Mouse (Mus musculus): ENCODE results near the gene Ttc39b.

GRCm38 (mm10) chr4:83269614-83270013 lies 54.4 kb downstream of the Ttc39b start:
- no peak for TF ChIP-seq CTCF (IDR thresholded peaks at IDR 0.05; ENCODE audit: extremely low read depth, insufficient read depth, low read length)
- TF ChIP-seq POLR2A (IDR thresholded peaks at IDR 0.05; ENCODE audit: extremely low read depth, insufficient read depth, low read length), result no peak
